Mouse (Mus musculus) cerebellum, adult 2 months (tissue): Measurements from ENCODE around the gene Magi2.

Experiments used
- CTCF ChIP-seq: fragments of 200-500 bp; IDR thresholded peaks from 2 replicates; pipeline ENCODE4 v1.5.1; 2011; ENCODE audit warnings: low read depth, mild to moderate bottlenecking, control low read depth, low read length, moderate library complexity, borderline replicate concordance; ENCODE audit not compliant: insufficient read depth
- POLR2A ChIP-seq: fragments of 200-500 bp; IDR thresholded peaks from 2 replicates; pipeline ENCODE4 v1.6.1; 2011; ENCODE audit warnings: low read length, control low read depth, borderline replicate concordance; ENCODE audit not compliant: insufficient read depth

- TF ChIP-seq CTCF (no peak), POLR2A (no peak)
Measured at GRCm38 (mm10) chr5:20692230-20692629, 1465.4 kb downstream of the Magi2 start.
